Mouse (Mus musculus): ENCODE results near the gene Ppm1l.

DNA sequence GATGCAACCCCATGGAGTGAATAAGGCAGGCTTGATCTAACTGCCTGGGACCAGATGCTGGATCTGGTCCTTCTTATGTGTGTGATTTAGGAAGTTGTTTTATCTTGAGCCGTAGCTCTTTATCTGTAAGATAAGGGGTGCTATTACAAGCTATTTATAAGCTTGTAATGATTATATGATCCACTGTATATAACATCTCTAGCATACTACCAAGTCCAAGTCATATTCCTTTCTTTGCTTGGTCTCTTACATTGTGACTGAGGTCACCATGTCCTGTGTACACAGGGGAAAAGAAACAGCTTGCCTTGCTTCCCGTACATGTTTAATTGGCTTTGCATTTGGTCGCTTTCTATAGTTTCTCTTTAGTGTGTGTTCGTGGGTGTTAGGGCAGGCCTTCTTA is 46.2 kb downstream of the Ppm1l start:
- no peak for TF ChIP-seq CTCF (IDR thresholded peaks at IDR 0.05; ENCODE audit: borderline replicate concordance, extremely low read depth, insufficient read depth, insufficient read length)
- TF ChIP-seq POLR2A (IDR thresholded peaks at IDR 0.05; ENCODE audit: borderline replicate concordance, extremely low read depth, insufficient read depth, insufficient read length, poor library complexity, severe bottlenecking) = no peak

All from brain, embryonic 14.5 days (tissue).